Mouse (Mus musculus) ES-Bruce4 (cell line): ENCODE measurements around the gene 4933415F23Rik.

Experiments used
- EP300 ChIP-seq: IDR thresholded peaks from 2 replicates; pipeline ENCODE4 v1.6.1; 2011; ENCODE audit warnings: low read depth, low read length; ENCODE audit not compliant: insufficient read depth
- POLR2A ChIP-seq: IDR thresholded peaks from one replicate; pipeline ENCODE4 v1.8.1; 2011; ENCODE audit warnings: low read length; ENCODE audit not compliant: insufficient read depth

- no peak for TF ChIP-seq POLR2A
- no peak for TF ChIP-seq EP300
These were observed 2.3 kb downstream of the 4933415F23Rik start for GRCm38 (mm10) chr1:23099791-23100190.
